25 mouse cellular contexts compared by ENCODE assay signal in genomic region chr4:70062516-70062915, GRCm38 (mm10).
DNase-seq lines count a peak whose midpoint lies in the region; ATAC-seq and TF ChIP-seq lines count a peak whose summit lies in the region.
"Had no signal": no experiment of that assay in that cellular context is flagged by ENCODE, and none has a peak within 500 bp of the region (broad histone marks: within the 10 kb centered on the region; RNA-seq: fewer than 3 reads in every experiment).

No protein-coding gene starts in this region.

- H3K9me3 ChIP-seq in heart, embryonic 13.5 days = no peaks in the 10 kb centered on the region
- peaks cover 6% of the 10 kb centered on the region for H3K9me3 ChIP-seq in CH12.LX (replicated peaks; ENCODE audit: low read length)
- H3K9me3 ChIP-seq in midbrain, embryonic 16.5 days (replicated peaks; ENCODE audit: control insufficient read depth, low read length, poor library complexity, severe bottlenecking) = no peaks in the 10 kb centered on the region

- TF ChIP-seq CTCF in CH12.LX (conservative IDR thresholded peaks at IDR 0.05 in 1 of 2, IDR thresholded peaks at IDR 0.05 in 1 of 2; ENCODE audit: low read depth in 2 of 2, low read length in 2 of 2) = no peak

- TF ChIP-seq RAD21 in CH12.LX (IDR thresholded peaks at IDR 0.05; ENCODE audit: low read depth, low read length) = no peak

- no peak overlapping the region for H3K9ac ChIP-seq in heart, embryonic 13.5 days
- H3K9ac ChIP-seq in CH12.LX (ENCODE audit: insufficient read depth, low read depth) = no peak overlapping the region
- no peak overlapping the region for H3K9ac ChIP-seq in midbrain, embryonic 16.5 days (ENCODE audit: low read depth, low read length)
- H3K9ac ChIP-seq: forebrain, postnatal 0 days; hindbrain, embryonic 14.5 days had no signal

- TF ChIP-seq EP300 in CH12.LX (IDR thresholded peaks at IDR 0.05; ENCODE audit: low read length) = no peak

- H3K4me1 ChIP-seq in heart, embryonic 13.5 days = peaks cover 17% of the 10 kb centered on the region
- H3K4me1 ChIP-seq in CH12.LX (ENCODE audit: control insufficient read depth in 1 of 2, insufficient read depth in 2 of 2) = peaks cover 0 to 32% of the 10 kb centered on the region in 2 experiments; a peak in 2 of 4 replicates
- H3K4me1 ChIP-seq in midbrain, embryonic 16.5 days (ENCODE audit: control insufficient read depth, insufficient read depth, low read length) = no peaks in the 10 kb centered on the region

- peak overlapping the region; percentile 61 for H3K27ac ChIP-seq in heart, embryonic 13.5 days (replicated peaks)
- no peak overlapping the region for H3K27ac ChIP-seq in CH12.LX (ENCODE audit: insufficient read depth, low read depth)
- no peak overlapping the region for H3K27ac ChIP-seq in midbrain, embryonic 16.5 days (ENCODE audit: low read length)
- H3K27ac ChIP-seq: heart, adult 2 months; hindbrain, embryonic 14.5 days; hindbrain, postnatal 0 days had no signal

- intact Hi-C loops in heart, postnatal 14 days (cut with DNase I) = no loop called here
- intact Hi-C loops in heart, postnatal 25 days (cut with DNase I) = no loop called here

- ATAC-seq in heart, embryonic 13.5 days (ENCODE audit: extremely low read depth, insufficient number of reproducible peaks, low FRiP score, low TSS enrichment) = no peak
- no peak for ATAC-seq in midbrain, embryonic 16.5 days
- ATAC-seq: forebrain, embryonic 14.5 days; forebrain, postnatal 0 days; hindbrain, postnatal 0 days; inflammation-experienced regulatory T-cells, adult 6 months; intestine, embryonic 16.5 days; Patski had no signal

- no peaks in the 10 kb centered on the region for H3K27me3 ChIP-seq in heart, embryonic 13.5 days (replicated peaks)
- H3K27me3 ChIP-seq in CH12.LX (replicated peaks) = no peaks in the 10 kb centered on the region
- H3K27me3 ChIP-seq in midbrain, embryonic 16.5 days (ENCODE audit: control insufficient read depth, insufficient read depth, low read depth, low read length) = no peaks in the 10 kb centered on the region
- H3K27me3 ChIP-seq: Patski had no signal

- no peak overlapping the region for H3K4me2 ChIP-seq in heart, embryonic 13.5 days
- no peak overlapping the region for H3K4me2 ChIP-seq in CH12.LX (ENCODE audit: insufficient read depth, low read depth, poor library complexity, severe bottlenecking)
- H3K4me2 ChIP-seq in midbrain, embryonic 16.5 days (ENCODE audit: low read length) = no peak overlapping the region
- H3K4me2 ChIP-seq: heart, embryonic 11.5 days; hindbrain, embryonic 14.5 days had no signal

- H3K4me3 ChIP-seq in heart, embryonic 13.5 days = no peak overlapping the region
- H3K4me3 ChIP-seq in CH12.LX (replicated peaks in 1 of 3; ENCODE audit: low read depth in 2 of 3, low read length in 2 of 3, poor library complexity in 1 of 3) = no peak overlapping the region
- no peak overlapping the region for H3K4me3 ChIP-seq in midbrain, embryonic 16.5 days (ENCODE audit: low read depth, low read length)
- H3K4me3 ChIP-seq: heart, adult 2 months had no signal

- 25% methylated on average over 1 of the region's 1 CpGs for WGBS in heart, embryonic 13.5 days
- WGBS in midbrain, embryonic 16.5 days = 77% methylated on average over 1 of the region's 1 CpGs

- H3K36me3 ChIP-seq in heart, embryonic 13.5 days = no peaks in the 10 kb centered on the region
- no peaks in the 10 kb centered on the region for H3K36me3 ChIP-seq in CH12.LX (replicated peaks in 1 of 2; ENCODE audit: control insufficient read depth in 1 of 2, insufficient read depth in 1 of 2, low read length in 1 of 2)
- no peaks in the 10 kb centered on the region for H3K36me3 ChIP-seq in midbrain, embryonic 16.5 days (ENCODE audit: control insufficient read depth, insufficient read depth, low read length)
- H3K36me3 ChIP-seq: G1E had no signal

- H3K79me2 ChIP-seq in CH12.LX (replicated peaks; ENCODE audit: control insufficient read depth, extremely low read depth, insufficient read depth, poor library complexity, severe bottlenecking) = no peaks in the 10 kb centered on the region

- in situ Hi-C loops in CH12.LX (cut with MboI; ENCODE audit: low pct_ligation_motif_present, low pct_unique_long_range_greater_than_20kb, low sequenced_read_pairs) = loop anchor here (25.0 kb wide), 1 partner anchor 300 kb away; no protein-coding TSS in a partner anchor

- peak; percentile 45 for DNase-seq in heart, adult 11 months
- DNase-seq in heart, postnatal 14 days = no peak
- DNase-seq in heart, postnatal 25 days (ENCODE audit: low spot score) = no peak
- peak; percentile 3 for DNase-seq in A20 (ENCODE audit: low read depth, low spot score)
- peak; percentile 54 for DNase-seq in CH12.LX (ENCODE audit: extremely low read depth)
- DNase-seq in urinary bladder, adult 18-20 months (ENCODE audit: low spot score in 2 of 2) = no peak
- DNase-seq: adrenal gland, postnatal 25 days; cerebellum, adult 18-20 months; cerebellum, adult 9-10 months; cerebellum, postnatal 14 days; forebrain, postnatal 0 days; gastrocnemius, postnatal 10 days; heart, adult 2 months; heart, postnatal 4 days; kidney, adult 18-20 months had no signal

- no peak for TF ChIP-seq POLR2A in CH12.LX (IDR thresholded peaks at IDR 0.05; ENCODE audit: low read depth, low read length)

- dilution Hi-C loops in CH12.LX (cut with MboI; ENCODE audit: extremely low pct_ligation_motif_present, extremely low pct_unique_long_range_greater_than_20kb, low sequenced_read_pairs) = no loop called here

TF ChIP-seq in CH12.LX, 34 proteins besides CTCF, POLR2A, EP300 and RAD21:
- no peak for TF ChIP-seq ELF1 (IDR thresholded peaks at IDR 0.05; ENCODE audit: low read depth, low read length)
- TF ChIP-seq USF2 (conservative IDR thresholded peaks at IDR 0.05; ENCODE audit: low read depth, low read length) = no peak
- TF ChIP-seq MXI1 (IDR thresholded peaks at IDR 0.05; ENCODE audit: low read depth, low read length) = no peak
- no peak for TF ChIP-seq NRF1 (IDR thresholded peaks at IDR 0.05; ENCODE audit: low read depth, low read length)
- no peak for TF ChIP-seq ZNF384 (IDR thresholded peaks at IDR 0.05; ENCODE audit: low read depth, low read length)
- TF ChIP-seq ZKSCAN1 (IDR thresholded peaks at IDR 0.05; ENCODE audit: borderline replicate concordance, low read depth, low read length) = no peak
- TF ChIP-seq POLR2AphosphoS2 (IDR thresholded peaks at IDR 0.05; ENCODE audit: low read depth, low read length) = no peak
- TF ChIP-seq SIN3A (IDR thresholded peaks at IDR 0.05; ENCODE audit: low read length) = no peak
- no peak for TF ChIP-seq UBTF (IDR thresholded peaks at IDR 0.05; ENCODE audit: low read depth, low read length)
- TF ChIP-seq USF1 (IDR thresholded peaks at IDR 0.05; ENCODE audit: low read depth, low read length) = no peak
- no peak for TF ChIP-seq ETS1 (conservative IDR thresholded peaks at IDR 0.05; ENCODE audit: low read depth, low read length)
- TF ChIP-seq ZC3H11A (IDR thresholded peaks at IDR 0.05; ENCODE audit: low read depth, low read length) = no peak
- no peak for TF ChIP-seq GABPA (IDR thresholded peaks at IDR 0.05; ENCODE audit: insufficient replicate concordance, low read depth, low read length)
- no peak for TF ChIP-seq MAZ (IDR thresholded peaks at IDR 0.05; ENCODE audit: low read depth, low read length)
- no peak for TF ChIP-seq NELFE (IDR thresholded peaks at IDR 0.05; ENCODE audit: low read depth, low read length)
- TF ChIP-seq TCF12 (IDR thresholded peaks at IDR 0.05; ENCODE audit: low read depth, low read length) = no peak
- no peak for TF ChIP-seq SMC3 (IDR thresholded peaks at IDR 0.05; ENCODE audit: low read depth, low read length)
- TF ChIP-seq MAFK (IDR thresholded peaks at IDR 0.05; ENCODE audit: insufficient replicate concordance, low read length) = no peak
- no peak for TF ChIP-seq MYC (IDR thresholded peaks at IDR 0.05; ENCODE audit: low read depth, low read length)

Comparison
In these comparisons a context has a peak if more than half of its experiments do, and no peak if none do; other contexts are left out.
1. DNase-seq: peak in heart, adult 11 months (single experiment), A20 (single experiment) and CH12.LX (single experiment); none in heart, postnatal 14 days (0 of 2), heart, postnatal 25 days (single experiment) and urinary bladder, adult 18-20 months (0 of 2).